Mouse (Mus musculus): Measurements from ENCODE around the gene Fcamr. TPM values are rescaled to one million over a fixed set of nuclear protein-coding genes. Genes with fewer than 3 reads are reported as not detected.

The Fcamr gene
- not detected in 2 replicates for polyA plus RNA-seq (2014; fragmentation: Nextera tagmentation; extraction: Ambion mirVana)

DNA sequence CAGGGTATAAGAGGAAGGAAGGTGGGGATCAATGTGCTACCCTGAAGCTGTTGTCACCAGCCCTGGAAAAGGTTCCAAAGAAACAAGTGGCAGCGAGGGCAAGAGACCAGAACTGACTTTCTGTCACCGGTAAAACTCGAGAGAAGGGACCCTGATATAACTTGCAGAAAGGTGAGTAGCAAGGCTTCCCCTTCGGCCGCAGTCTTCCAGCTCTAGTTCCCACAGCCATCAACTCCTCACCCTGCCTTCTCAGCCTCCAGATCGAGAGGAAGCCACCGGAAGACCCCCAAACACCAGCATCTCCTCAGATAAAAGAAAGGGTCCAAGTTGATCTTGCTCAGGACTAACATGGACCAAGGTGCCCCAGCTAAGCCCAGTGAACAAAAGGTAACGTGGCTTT is at the start of gene Fcamr:
TSS of gene Fcamr (plus strand) at position 301 of the 400 bp plus-strand sequence.
- 86% methylated on average over 8 of the region's 8 CpGs for WGBS

DNA sequence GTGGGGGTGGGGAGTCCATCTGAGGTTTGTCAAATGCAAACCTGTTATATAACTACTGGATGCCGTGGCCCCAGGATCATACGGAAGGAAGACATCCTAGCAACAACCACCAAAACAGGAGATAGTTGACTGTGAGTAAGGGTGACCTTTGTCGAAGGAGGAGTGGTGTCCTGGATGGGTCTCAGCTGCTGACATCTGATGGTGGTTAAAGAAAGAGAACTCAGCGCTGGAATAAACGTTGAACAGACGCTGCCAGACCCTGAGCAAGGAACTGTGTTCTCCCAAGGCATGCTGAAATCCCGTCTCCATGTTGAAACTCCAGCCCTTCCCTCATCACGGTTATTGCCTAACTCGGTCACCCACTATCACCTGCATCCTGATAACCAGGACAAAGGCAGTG is 41.0 kb upstream of the Fcamr start:
- Histone ChIP-seq H3K27ac (no peak overlapping the region), H3K4me3 (replicated peaks; ENCODE audit: low read length) (no peak overlapping the region), H3K9ac (no peak overlapping the region), H3K36me3 (replicated peaks; ENCODE audit: control insufficient read depth, insufficient read depth) (no peaks in the 10 kb centered on the region), H3K4me1 (replicated peaks; ENCODE audit: control insufficient read depth, insufficient read depth, low read length) (no peaks in the 10 kb centered on the region), H3K4me2 (replicated peaks) (no peak overlapping the region), H3K27me3 (ENCODE audit: control insufficient read depth, insufficient read depth, low read length) (no peaks in the 10 kb centered on the region), H3K9me3 (ENCODE audit: control insufficient read depth, low read length) (no peaks in the 10 kb centered on the region)
- DNase-seq (ENCODE audit: low spot score) (no peak), ATAC-seq (ENCODE audit: low FRiP score) (no peak)
- WGBS, result 89% methylated on average over 9 of the region's 9 CpGs

More for the DNA sequence above, at the start of gene Fcamr:
- no peak within 1 kb of the TSS for H3K4me2 ChIP-seq (replicated peaks)
- H3K27ac ChIP-seq, result no peak within 1 kb of the TSS
- no peak within 1 kb of the TSS for H3K9ac ChIP-seq
- DNase-seq (ENCODE audit: low spot score) (no peak), ATAC-seq (ENCODE audit: low FRiP score) (no peak)
- no peaks in the 10 kb centered on the region for H3K27me3 ChIP-seq (ENCODE audit: control insufficient read depth, insufficient read depth, low read length)
- H3K4me3 ChIP-seq (replicated peaks; ENCODE audit: low read length), result no peak within 1 kb of the TSS
- no peaks in the 10 kb centered on the region for H3K4me1 ChIP-seq (replicated peaks; ENCODE audit: control insufficient read depth, insufficient read depth, low read length)
- no peaks in the 10 kb centered on the region for H3K9me3 ChIP-seq (ENCODE audit: control insufficient read depth, low read length)
- H3K36me3 ChIP-seq (replicated peaks; ENCODE audit: control insufficient read depth, insufficient read depth), result no peaks in the 10 kb centered on the region

DNA sequence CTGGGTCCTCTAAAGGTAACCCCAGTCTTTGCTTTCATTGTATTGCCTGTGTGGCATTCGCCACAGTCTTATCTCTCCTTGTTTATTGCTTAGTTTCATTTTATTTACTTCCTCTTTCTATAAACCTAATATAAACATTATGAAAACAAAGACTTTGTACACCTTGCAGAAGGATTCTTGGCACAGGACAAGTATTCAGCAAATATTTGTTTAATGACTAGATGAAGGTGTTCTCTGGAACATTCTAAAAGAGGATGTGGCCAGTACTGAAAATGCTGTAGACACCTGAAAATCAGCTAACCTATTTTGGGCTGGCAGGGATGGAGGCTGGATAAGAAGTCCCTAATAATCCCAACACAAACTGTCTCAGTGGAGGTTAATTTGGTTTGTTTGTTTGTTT is 39.1 kb upstream of the Fcamr start:
- WGBS, result 84% methylated on average over 1 of the region's 1 CpGs
- Histone ChIP-seq H3K4me3 (replicated peaks; ENCODE audit: low read length) (no peak overlapping the region), H3K4me1 (replicated peaks; ENCODE audit: control insufficient read depth, insufficient read depth, low read length) (no peaks in the 10 kb centered on the region), H3K27me3 (ENCODE audit: control insufficient read depth, insufficient read depth, low read length) (no peaks in the 10 kb centered on the region), H3K9ac (no peak overlapping the region), H3K27ac (no peak overlapping the region), H3K4me2 (replicated peaks) (no peak overlapping the region), H3K9me3 (ENCODE audit: control insufficient read depth, low read length) (no peaks in the 10 kb centered on the region), H3K36me3 (replicated peaks; ENCODE audit: control insufficient read depth, insufficient read depth) (no peaks in the 10 kb centered on the region)
- ATAC-seq (ENCODE audit: low FRiP score) (no peak), DNase-seq (ENCODE audit: low spot score) (no peak)

DNA sequence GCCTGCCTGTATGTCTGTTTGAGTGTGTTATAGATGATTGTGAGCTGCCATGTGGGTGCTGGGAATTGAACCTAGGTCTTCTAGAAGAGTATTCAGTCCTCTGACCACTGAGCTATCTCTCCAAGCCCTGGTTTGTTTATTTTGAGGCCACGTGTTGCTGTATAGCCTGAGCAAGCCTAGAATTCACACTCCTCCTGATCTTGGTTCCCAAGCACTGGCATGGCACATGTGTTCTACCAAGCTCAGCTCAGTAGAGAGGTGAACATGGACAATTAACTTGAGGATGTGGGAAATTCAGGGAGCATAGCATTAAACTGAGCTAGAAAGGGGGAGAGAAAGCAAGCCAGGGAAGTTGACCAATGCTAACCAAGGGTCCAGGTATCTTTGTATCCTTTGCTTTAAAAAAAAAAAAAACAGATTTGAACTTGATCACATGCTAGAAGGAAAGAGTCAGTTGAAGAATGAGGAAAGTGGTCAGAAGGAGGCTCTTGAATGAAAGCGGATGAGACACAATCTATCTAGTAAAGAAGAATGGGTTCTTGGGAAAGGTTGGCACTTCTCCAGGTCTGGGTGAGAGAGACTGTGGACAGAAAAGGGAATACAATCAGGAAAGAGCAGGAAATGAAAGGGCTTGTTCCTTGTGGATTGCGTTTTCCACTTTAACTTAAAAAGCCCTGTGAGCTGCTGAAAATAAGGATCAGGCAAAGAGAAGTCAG is 38.5 kb upstream of the Fcamr start:
- Histone ChIP-seq H3K4me2 (replicated peaks) (no peak overlapping the region), H3K9ac (no peak overlapping the region), H3K27me3 (ENCODE audit: control insufficient read depth, insufficient read depth, low read length) (no peaks in the 10 kb centered on the region), H3K27ac (no peak overlapping the region), H3K4me3 (replicated peaks; ENCODE audit: low read length) (no peak overlapping the region), H3K9me3 (ENCODE audit: control insufficient read depth, low read length) (no peaks in the 10 kb centered on the region), H3K36me3 (replicated peaks; ENCODE audit: control insufficient read depth, insufficient read depth) (no peaks in the 10 kb centered on the region), H3K4me1 (replicated peaks; ENCODE audit: control insufficient read depth, insufficient read depth, low read length) (no peaks in the 10 kb centered on the region)
- 81% methylated on average over 3 of the region's 3 CpGs for WGBS
- DNase-seq (ENCODE audit: low spot score) (no peak), ATAC-seq (ENCODE audit: low FRiP score) (no peak)

DNA sequence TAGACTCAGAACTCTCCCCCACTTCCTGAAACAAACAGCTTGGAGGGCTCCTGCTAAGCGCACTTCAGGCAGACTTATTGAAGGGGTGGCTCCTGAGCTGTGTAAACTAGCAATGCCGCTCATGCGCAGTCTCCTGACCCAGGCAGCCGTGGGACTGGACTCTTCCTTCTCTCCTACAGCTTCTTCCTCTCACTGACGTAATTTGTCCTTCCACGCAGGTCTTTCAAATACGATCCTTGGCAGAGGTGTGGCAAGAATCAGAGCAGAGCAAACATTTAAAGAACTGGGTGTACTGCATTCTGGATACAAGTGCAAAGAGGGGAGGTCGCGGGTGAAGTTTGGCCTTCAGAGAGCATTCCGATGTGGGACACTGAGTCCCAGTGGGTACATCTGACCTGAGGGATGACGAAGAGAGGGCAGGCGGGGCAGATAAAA is 36.7 kb upstream of the Fcamr start:
- no peak for DNase-seq (ENCODE audit: low spot score)
- Histone ChIP-seq H3K4me3 (replicated peaks; ENCODE audit: low read length) (no peak overlapping the region), H3K9ac (no peak overlapping the region), H3K27me3 (ENCODE audit: control insufficient read depth, insufficient read depth, low read length) (no peaks in the 10 kb centered on the region), H3K36me3 (replicated peaks; ENCODE audit: control insufficient read depth, insufficient read depth) (no peaks in the 10 kb centered on the region), H3K27ac (no peak overlapping the region), H3K4me1 (replicated peaks; ENCODE audit: control insufficient read depth, insufficient read depth, low read length) (no peaks in the 10 kb centered on the region), H3K4me2 (replicated peaks) (no peak overlapping the region), H3K9me3 (ENCODE audit: control insufficient read depth, low read length) (no peaks in the 10 kb centered on the region)
- WGBS, result 88% methylated on average over 12 of the region's 12 CpGs
- no peak for ATAC-seq (ENCODE audit: low FRiP score)

DNA sequence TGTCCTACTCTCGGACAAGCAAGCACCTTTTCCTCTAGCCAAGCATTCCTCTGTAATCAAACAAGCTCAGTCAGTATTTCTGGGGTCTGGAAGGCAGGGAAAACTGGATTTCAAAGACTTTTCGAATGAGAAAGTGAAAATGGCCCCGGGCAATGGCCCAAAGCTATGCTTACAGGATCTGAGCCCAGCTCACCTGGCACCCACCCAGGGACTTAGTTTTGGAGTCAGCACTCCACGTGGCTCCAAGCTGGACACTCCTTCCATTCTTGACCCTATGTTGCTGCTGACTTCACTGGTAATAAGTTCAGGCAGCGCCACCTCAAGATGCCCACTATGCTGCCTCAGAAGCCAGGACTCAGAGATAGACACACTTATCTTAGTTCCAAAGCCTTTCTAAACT is 33.6 kb upstream of the Fcamr start:
- H3K9ac ChIP-seq, result no peak overlapping the region
- no peak overlapping the region for H3K4me2 ChIP-seq (replicated peaks)
- no peaks in the 10 kb centered on the region for H3K36me3 ChIP-seq (replicated peaks; ENCODE audit: control insufficient read depth, insufficient read depth)
- 81% methylated on average over 5 of the region's 5 CpGs for WGBS
- no peaks in the 10 kb centered on the region for H3K4me1 ChIP-seq (replicated peaks; ENCODE audit: control insufficient read depth, insufficient read depth, low read length)
- H3K4me3 ChIP-seq (replicated peaks; ENCODE audit: low read length), result no peak overlapping the region
- ATAC-seq (ENCODE audit: low FRiP score) (no peak), DNase-seq (ENCODE audit: low spot score) (no peak)
- H3K9me3 ChIP-seq (ENCODE audit: control insufficient read depth, low read length), result no peaks in the 10 kb centered on the region
- no peaks in the 10 kb centered on the region for H3K27me3 ChIP-seq (ENCODE audit: control insufficient read depth, insufficient read depth, low read length)
- no peak overlapping the region for H3K27ac ChIP-seq

DNA sequence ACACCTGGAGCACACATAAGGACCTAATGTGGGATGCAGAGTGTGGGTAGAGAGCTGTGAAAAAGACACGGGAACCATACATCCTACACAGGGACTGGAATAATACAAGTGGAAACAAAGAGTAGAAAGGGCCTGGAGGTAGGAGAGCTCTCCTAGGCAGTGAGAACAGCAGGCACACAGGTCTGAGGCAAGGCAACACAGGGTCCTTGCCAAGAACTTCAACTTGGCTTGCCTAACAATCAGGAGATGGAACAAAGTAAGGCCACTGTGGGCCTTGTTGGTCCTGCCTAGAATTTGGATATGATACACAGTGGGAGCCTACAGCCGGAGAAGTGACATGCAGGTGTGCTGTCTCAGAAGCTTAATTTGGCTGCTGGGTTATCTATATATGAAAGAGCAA is 30.8 kb upstream of the Fcamr start:
- H3K4me3 ChIP-seq (replicated peaks; ENCODE audit: low read length), result no peak overlapping the region
- DNase-seq (ENCODE audit: low spot score) (no peak), ATAC-seq (ENCODE audit: low FRiP score) (no peak)
- H3K9me3 ChIP-seq (ENCODE audit: control insufficient read depth, low read length), result no peaks in the 10 kb centered on the region
- H3K27ac ChIP-seq, result no peak overlapping the region
- 92% methylated on average over 2 of the region's 2 CpGs for WGBS
- no peaks in the 10 kb centered on the region for H3K4me1 ChIP-seq (replicated peaks; ENCODE audit: control insufficient read depth, insufficient read depth, low read length)
- H3K9ac ChIP-seq, result no peak overlapping the region
- no peaks in the 10 kb centered on the region for H3K36me3 ChIP-seq (replicated peaks; ENCODE audit: control insufficient read depth, insufficient read depth)
- H3K4me2 ChIP-seq (replicated peaks), result no peak overlapping the region
- no peaks in the 10 kb centered on the region for H3K27me3 ChIP-seq (ENCODE audit: control insufficient read depth, insufficient read depth, low read length)

DNA sequence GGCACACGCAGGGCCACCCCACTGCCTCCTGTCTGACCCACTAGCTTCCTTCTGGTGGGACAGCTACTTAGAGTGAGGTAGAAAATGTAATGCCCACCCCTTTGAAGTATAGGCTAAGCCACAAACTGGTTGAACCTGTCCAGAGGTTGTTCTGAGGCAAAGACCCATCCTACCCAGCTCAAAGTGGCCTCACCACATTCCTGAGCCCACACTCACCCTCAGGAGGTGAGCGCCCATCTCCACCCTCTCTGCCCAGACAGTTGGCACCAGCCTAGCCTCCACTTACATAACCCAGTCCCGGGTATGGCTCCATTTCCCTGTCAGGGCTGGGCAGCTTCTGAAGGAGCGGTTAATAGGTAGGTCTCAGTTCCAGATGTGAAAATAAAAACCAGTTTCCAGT is 30.2 kb upstream of the Fcamr start:
- no peak overlapping the region for H3K9ac ChIP-seq
- H3K4me1 ChIP-seq (replicated peaks; ENCODE audit: control insufficient read depth, insufficient read depth, low read length), result no peaks in the 10 kb centered on the region
- no peaks in the 10 kb centered on the region for H3K9me3 ChIP-seq (ENCODE audit: control insufficient read depth, low read length)
- H3K4me3 ChIP-seq (replicated peaks; ENCODE audit: low read length), result no peak overlapping the region
- H3K36me3 ChIP-seq (replicated peaks; ENCODE audit: control insufficient read depth, insufficient read depth), result no peaks in the 10 kb centered on the region
- ATAC-seq (ENCODE audit: low FRiP score) (no peak), DNase-seq (ENCODE audit: low spot score) (no peak)
- H3K4me2 ChIP-seq (replicated peaks), result no peak overlapping the region
- H3K27me3 ChIP-seq (ENCODE audit: control insufficient read depth, insufficient read depth, low read length), result no peaks in the 10 kb centered on the region
- no peak overlapping the region for H3K27ac ChIP-seq
- whole genome bisulfite sequencing, result 88% methylated on average over 4 of the region's 4 CpGs

DNA sequence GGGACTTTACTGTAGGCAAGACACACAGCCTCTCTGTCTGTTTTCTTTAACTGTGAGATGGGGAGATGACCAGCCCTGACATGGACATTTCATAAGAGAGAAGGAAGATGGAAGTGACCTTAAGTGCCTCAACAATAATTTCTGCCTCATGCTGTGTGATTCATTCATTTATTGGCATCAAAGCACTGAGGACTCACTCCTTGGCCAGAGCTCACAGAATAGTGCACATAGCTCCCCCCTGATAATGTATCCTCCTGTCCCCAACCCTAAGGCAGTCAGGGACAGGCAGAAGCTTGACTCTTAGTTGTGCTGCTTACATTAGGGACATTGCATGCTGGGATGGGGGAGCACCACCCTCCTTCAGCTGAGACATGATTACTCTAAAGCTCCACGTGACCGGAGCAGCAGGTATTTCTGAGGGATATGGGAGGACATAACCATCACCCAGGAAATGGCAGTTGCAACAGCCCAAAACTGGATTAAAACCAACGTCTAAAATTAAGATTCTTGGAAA is 29.7 kb upstream of the Fcamr start:
- ATAC-seq (ENCODE audit: low FRiP score), result no peak
- WGBS, result 81% methylated on average over 3 of the region's 3 CpGs

More for the DNA sequence above, 29.7 kb upstream of the Fcamr start:
- no peaks in the 10 kb centered on the region for H3K4me1 ChIP-seq (replicated peaks; ENCODE audit: control insufficient read depth, insufficient read depth, low read length)
- no peak overlapping the region for H3K9ac ChIP-seq
- H3K4me2 ChIP-seq (replicated peaks), result no peak overlapping the region
- H3K27me3 ChIP-seq (ENCODE audit: control insufficient read depth, insufficient read depth, low read length), result no peaks in the 10 kb centered on the region
- no peaks in the 10 kb centered on the region for H3K36me3 ChIP-seq (replicated peaks; ENCODE audit: control insufficient read depth, insufficient read depth)
- DNase-seq (ENCODE audit: low spot score), result no peak
- H3K4me3 ChIP-seq (replicated peaks; ENCODE audit: low read length), result no peak overlapping the region
- H3K27ac ChIP-seq, result no peak overlapping the region
- no peaks in the 10 kb centered on the region for H3K9me3 ChIP-seq (ENCODE audit: control insufficient read depth, low read length)

Data from hindbrain, embryonic 14.5 days (tissue).